Mouse (Mus musculus) adrenal gland, adult 8-10 months (tissue): ENCODE measurements around the gene She. TPM values are rescaled to one million over a fixed set of nuclear protein-coding genes. Genes with fewer than 3 reads are reported as not detected.
"Not testable (repeated sequence)": the region's sequence is repeated elsewhere in the genome, so short reads cannot be mapped to it uniquely, and the experiment has no call there.

Source experiments
- DNase-seq: peaks from one replicate; pipeline ENCODE4 v3.0.0; 2022
- total RNA-seq, 4 experiments: library from RNA; stranded (reverse); gene quantifications; 2 replicates each; pipeline ENCODE4 v1.2.4; 2022

Gene She
- total RNA-seq, 4 experiments from 2014 or later: 5.6 to 11.6 (median 10.1) TPM

GRCm38 (mm10) chr3:89818605-89819004 is 12.6 kb upstream of the She start:
- DNase-seq: no peak

DNA sequence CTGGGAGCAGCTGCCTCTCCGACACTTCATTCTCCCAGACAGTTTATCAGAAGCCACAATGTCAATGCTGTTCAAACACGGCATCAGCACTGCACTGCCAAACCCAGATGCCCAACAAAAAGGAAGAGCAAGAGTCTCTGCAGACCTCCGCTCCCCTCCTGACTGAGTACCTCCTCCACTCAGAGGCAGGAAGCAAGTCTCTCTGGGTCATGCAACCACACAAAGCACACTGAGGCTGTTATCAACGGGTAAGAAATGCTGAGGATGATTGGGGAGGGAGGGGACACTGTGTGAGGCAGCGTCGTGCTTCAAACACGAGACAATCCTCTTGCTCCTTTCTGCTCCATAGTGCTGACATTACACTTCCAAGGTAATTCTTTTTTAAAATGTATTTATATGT is 11.3 kb upstream of the She start:
- DNase-seq: no peak

DNA sequence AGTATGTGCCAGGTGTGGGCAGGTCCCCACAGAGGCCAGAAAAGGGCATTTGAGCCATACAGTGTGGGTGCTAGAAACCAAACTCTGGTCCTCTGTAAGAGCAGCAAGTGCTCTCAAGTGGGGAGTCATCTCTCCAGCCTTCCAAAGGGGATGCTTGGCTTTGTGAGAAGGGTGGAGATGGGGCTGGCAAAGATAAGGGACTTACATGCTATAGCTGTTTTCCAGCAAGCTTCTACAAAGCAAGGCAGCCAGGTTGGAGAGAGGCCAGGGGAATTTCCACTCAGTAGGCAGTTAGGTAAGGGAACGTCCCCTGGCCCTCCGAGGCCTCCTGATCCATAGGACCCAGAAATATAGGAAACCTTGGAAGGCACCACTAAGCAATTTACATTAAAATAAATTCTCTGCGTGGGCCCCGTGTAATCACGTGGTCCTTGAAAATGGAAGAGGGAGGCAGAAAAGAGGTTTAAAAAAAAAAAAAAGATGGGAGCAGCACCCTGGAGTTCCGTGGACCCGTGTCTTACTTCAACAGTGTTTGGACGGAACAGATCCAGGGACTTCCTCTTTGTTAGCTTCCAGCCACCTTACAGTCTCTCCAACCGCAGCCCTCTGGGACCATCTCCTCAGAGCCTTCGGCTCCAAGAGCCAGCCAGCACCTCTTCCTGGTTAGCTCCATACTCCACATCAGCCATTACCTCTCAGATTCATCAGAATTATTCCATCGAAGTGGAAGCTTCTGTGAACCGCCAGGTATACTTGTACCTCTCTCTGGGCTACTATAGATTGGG is 10.7 kb upstream of the She start:
- DNase-seq: no peak

DNA sequence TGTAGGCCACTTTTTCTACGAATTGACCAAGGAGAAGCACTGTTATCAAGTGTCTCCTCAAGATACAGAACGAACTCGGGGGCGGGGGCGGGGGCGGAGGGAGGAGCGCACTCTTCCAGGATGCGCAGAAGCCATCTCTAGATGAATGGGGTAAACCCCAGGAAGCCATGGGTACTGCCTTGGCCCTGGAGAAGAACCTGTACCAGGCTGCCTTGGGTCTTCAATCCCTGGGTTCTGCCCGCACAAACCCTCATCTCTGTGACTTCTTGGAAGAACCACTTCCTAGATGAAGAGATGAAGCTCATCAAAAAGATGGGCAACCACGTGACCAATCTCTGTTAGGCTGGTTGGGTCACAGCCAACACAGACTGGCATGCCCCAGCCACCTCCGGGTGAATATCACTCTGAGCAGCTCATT is 10.1 kb upstream of the She start:
- DNase-seq: no peak

GRCm38 (mm10) chr3:89821548-89822480 is 9.4 kb upstream of the She start:
- DNase-seq: no peak

GRCm38 (mm10) chr3:89823594-89823993 is 7.6 kb upstream of the She start:
- no peak for DNase-seq

GRCm38 (mm10) chr3:89826295-89826694 is 4.9 kb upstream of the She start:
- DNase-seq: no peak

GRCm38 (mm10) chr3:89835362-89835761 is 4.2 kb downstream of the She start:
- DNase-seq: peak; percentile 44

- DNase-seq: no peak
Observed at GRCm38 (mm10) chr3:89842258-89842657, 11.1 kb downstream of the She start.

DNA sequence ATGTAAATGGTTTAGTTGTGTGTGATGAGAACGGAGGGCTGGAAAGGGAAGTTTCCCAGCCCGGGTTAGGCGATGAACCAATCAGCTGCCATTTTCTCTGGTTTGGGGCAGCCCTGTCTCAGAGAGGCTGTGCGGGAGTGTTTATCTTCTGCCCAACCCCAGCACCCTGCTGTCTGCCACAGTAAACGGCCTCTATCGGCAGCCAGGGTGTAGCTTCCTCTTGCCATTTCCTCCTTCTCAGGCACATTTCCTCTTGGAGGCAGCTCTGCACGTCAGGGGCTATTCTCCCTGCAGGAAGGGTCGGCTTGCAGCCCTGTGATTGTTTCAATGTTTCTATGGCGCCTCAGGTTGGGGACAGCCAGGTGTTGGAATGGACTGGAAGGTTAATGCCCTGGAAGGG is 12.0 kb downstream of the She start:
- peak; percentile 40 for DNase-seq

DNA sequence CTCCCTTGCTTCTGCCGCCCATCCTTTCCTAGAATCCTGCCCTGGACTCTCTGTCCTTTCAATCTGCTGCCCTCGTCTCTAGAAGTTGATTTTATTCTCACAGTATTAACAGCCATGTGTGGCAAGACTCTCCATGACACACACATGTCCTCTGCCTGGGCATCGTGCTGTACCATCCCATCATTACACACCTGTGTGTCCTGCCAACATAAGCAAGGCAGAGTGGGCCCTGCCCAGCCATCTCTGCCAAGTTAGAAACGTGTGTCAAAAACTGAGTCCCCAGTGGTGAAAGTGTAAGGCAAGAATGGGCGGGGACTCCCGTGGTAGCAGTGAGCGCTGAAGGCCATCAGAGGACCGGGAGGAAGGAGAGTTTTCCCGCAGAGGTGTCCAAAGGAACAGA is 14.6 kb downstream of the She start:
- no peak for DNase-seq

GRCm38 (mm10) chr3:89847126-89847525 is 16.0 kb downstream of the She start:
- DNase-seq: no peak

- DNase-seq: peak; percentile 69
Observed at GRCm38 (mm10) chr3:89847596-89847995, 16.4 kb downstream of the She start.

GRCm38 (mm10) chr3:89848083-89848482 is 16.9 kb downstream of the She start:
- DNase-seq: no peak

- peak; percentile 45 for DNase-seq
Observed at GRCm38 (mm10) chr3:89853752-89854151, 22.6 kb downstream of the She start.

DNA sequence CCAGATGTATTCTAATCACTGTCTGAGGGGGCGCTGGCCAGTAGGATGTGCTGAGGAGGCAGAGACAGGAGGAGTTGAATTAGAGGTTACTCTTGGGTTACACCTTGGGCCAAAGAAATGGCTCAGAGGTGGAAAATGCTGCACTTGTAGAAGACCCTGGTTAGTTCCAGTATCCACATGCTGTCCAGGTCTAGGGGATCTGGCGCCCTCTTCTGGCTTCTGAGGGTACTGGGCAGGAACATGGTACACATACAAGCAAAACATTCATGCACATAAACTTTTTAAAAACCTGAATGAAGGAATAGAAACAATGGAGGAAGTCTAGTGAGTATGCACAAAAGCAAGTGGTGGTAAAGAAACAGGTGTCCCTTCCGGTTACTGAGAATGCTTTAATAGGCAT is 26.2 kb downstream of the She start:
- DNase-seq: no peak

GRCm38 (mm10) chr3:89858123-89858522 is 27.0 kb downstream of the She start:
- no peak for DNase-seq

- DNase-seq: no peak
Observed at GRCm38 (mm10) chr3:89858888-89859287, 27.7 kb downstream of the She start.

DNA sequence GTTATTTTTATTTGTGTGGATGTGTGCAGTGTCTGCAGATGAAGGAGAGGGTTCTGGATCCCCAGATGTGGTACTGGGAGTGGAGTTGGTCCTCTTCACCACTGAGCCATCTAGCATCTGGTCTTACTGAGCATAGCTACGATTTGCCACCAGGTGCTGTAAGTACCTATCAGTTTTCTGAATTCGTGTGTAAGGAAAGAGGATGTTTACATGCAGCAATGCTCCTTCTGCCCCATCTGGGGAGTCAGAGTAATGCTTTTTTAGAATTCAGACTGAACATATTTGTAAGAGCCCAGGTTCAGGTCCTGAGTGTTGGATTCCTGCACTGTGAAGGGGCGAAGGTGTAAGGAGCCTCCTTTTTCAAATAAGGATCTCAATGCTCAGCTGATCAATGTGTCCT is 28.8 kb downstream of the She start:
- DNase-seq: no peak

DNA sequence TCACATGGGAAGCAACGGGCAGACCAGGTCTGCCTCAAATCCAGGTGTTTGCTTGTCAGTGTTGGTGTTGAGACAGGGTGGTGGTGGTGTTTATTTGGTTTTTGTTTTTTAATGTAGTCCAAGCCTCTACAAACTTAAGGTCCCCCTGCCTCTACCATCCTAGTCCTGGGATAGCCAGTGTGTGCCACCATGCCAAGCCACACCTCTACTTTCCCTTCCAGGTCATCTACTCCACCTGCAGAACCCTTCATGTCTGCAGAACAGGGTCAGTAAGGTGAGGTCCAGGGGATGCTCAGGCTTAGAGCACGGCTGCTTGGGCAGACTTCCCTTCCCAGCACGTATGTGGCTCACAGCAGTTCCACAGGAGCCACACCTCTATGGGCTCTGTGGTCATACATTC is 29.2 kb downstream of the She start:
- no peak for DNase-seq

DNA sequence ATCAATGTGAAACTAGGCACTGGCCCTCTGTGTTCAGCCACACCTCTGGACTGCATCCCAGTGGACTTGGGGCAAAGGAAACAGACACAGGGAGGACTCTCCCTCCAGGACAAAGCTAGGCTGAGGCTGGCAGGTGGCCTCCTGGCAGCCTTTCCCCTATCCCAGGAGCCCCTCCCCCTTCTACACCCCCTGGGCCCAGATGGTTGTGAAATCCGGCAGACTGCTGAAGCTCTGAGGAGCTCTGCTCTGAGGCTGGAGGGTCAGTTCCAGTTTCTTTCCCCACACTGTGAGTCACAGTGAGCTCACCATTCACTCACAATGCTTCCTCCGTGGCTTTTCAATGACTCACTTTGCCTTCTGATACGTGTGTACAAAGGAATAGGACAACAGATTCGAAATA is 29.9 kb downstream of the She start:
- peak; percentile 77 for DNase-seq

GRCm38 (mm10) chr3:89862182-89862761 is 31.1 kb downstream of the She start:
- no peak for DNase-seq

GRCm38 (mm10) chr3:89863276-89863675 is 32.1 kb downstream of the She start:
- not testable (repeated sequence) for DNase-seq
